Mouse (Mus musculus) layer of hippocampus, adult 9-10 months (tissue): ENCODE data around the gene Pml.

Experiments
- DNase-seq: peaks from one replicate; pipeline ENCODE4 v3.0.0; 2022; ENCODE audit warnings: low spot score

Gene Pml

GRCm38 (mm10) chr9:58249592-58250192 is at the start of gene Pml:
Pml (minus strand) TSS chr9:58249786.
- DNase-seq: peak; percentile 41

DNA sequence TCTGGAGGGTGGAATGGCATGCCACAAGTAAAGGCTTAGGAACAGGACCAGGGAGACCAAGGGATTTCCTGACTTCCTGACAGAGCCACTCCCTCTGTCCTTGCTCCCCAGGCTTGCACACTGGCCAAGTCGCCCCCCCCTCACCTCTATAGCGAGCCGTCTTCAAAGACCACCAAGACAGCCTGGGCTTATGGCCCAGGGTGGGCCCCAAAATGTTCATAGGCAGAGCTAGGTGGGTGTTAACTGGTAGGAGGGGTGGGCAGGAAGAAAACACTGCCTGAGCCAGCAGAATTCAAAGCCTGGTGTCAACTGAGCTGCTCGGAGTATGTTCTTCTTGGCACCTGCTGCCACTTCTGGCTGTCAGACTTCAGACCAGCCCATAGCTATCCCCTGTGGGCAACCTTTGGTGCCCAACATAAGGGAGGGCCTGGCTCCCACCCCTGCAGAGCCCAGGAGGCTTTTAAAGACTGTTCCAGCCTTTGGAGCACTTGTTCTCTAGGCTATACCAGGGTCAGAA is 48.4 kb upstream of the Pml start:
- DNase-seq: no peak

GRCm38 (mm10) chr9:58297065-58297464 is 47.5 kb upstream of the Pml start:
- DNase-seq: no peak

GRCm38 (mm10) chr9:58295766-58296361 is 46.3 kb upstream of the Pml start:
- DNase-seq: no peak

- no peak for DNase-seq
These were observed 45.8 kb upstream of the Pml start for GRCm38 (mm10) chr9:58295345-58295744.

GRCm38 (mm10) chr9:58294527-58294926 is 44.9 kb upstream of the Pml start:
- DNase-seq: no peak

GRCm38 (mm10) chr9:58289901-58290300 is 40.3 kb upstream of the Pml start:
- DNase-seq: no peak

DNA sequence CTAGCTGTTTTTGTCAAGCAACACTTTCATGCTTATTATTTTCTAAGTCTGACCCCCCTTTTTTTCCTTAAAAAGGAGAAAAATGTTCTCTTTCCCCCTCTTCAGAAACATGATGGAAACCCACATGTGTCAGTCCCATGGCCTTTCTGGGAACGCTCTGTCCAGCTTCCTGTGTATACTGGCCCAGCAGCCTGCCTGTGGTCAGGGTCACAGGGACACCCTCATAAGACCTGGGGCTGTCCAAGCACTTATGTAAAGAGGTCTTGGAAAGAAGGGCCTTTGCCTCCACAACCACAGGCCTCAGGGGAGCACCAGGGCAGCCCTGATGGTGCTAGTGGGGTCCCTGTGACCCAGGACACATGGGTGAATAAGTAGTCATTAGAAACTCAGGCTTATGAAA is 39.5 kb upstream of the Pml start:
- no peak for DNase-seq

- DNase-seq: no peak
These were observed 33.8 kb upstream of the Pml start for GRCm38 (mm10) chr9:58283431-58283830.

DNA sequence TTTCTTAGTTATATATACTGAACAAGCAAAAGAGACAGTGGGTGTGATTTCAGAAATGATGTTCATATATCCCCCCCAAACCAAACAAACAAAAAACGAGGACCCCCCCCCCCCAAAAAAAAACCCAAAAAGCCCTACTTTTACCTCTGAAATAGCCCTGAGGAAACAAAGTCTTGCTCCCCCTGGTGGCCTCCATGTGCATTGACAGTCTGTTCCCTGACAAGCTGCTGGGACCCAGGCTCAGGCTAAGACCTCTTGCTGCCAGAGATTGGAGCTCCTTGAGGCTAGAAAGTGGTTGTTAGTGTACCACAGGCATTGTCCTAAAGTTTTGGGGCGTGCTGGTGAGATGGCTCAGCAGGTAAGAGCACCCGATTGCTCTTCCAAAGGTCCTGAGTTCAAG is 32.0 kb upstream of the Pml start:
- DNase-seq: no peak

DNA sequence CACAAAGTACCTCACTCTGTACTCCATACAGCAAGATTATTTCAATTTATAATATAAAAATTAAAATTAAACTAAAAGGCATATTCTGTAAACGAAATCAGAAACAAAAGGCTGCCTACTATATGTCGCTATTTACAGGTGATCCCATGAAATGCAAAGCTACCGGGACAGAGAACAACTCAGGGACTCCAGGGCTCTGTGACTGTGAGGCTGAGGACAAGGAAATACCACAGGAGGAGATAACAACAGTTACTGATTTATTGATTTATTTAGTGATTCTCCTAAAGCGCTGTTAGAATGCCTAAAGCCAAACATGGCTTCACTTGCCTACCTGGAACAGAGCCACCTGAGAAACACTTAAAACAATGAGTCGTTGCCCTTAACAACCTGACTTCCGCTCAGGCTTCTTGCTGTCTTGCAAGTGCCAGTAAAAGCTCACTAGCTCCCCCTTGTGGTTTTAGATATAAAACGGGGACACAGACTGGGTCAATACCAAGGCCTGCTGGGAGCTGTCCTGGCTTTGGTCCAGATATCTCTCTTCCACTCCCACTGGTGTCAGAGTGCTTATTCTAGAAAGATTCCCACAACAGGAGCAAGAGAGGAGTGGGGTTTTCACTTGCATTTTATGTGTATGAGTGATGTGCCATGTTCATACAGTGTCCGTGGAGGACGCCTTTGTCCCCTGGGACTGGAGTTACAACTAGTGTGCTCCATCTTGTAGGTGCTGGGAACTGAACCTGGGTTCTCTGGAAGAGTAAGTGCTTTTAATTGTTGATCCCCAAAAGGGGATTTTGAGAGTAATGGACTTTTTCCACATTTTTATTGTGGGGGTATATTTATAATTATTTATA is 30.9 kb upstream of the Pml start:
- peak; percentile 61 for DNase-seq

DNA sequence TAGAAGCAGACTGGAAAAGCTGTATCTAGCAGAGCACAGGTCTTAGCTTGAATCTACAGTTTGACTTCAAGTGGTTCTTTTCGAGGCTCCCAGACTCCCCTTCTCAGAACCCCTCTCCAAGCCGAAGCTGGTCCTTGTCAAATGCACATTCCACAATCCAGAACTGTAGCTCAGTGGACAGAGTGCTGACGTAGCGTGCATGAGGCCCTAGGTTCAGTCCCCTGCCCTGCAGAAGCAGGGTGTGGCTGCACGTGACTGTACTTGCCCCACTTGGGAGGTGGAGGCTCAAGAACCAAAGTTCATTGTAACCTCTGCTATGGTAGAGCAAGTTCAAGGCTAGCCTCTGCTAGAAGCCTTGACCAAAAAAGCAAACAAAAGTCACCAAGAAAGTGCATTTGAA is 30.2 kb upstream of the Pml start:
- no peak for DNase-seq

- no peak for DNase-seq
These were observed 29.5 kb upstream of the Pml start for GRCm38 (mm10) chr9:58278821-58279723.

DNA sequence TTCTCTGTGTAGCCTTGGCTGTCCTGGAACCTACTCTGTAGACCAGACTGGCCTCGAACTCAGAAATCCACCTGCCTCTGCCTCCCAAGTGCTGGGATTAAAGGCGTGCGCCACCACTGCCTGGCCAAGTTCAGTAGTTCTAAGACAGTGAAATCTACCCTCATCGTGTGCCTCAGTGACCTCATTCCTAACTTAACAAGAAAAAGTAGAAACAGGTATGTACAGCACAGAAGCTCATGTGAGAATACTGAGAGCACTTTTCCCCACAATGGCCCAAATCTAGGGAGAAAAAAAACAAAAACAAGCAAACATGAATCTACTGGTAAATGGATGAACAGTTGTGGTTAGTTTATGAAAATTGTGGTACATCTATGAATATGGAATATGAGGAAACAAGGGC is 28.7 kb upstream of the Pml start:
- no peak for DNase-seq

DNA sequence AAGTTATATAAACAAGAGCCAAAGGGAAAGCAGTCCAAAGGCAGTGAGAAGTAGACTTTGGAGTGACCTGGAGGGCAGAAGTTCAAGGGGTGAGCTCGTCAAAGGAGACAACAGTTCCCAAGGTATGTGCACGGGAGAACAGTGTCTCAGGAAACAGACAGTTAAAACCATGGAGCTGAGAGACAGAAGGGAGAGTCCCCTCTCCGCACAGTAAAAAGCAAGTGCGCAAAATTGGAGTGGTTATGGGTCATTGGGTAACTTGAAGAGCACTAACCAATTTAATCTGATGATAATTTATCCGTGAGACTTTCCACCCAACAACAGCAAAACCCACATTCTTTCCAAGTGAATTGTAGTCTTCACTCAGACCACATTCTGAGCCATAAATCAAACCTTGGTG is 26.8 kb upstream of the Pml start:
- DNase-seq: no peak

- no peak for DNase-seq
These were observed 26.2 kb upstream of the Pml start for GRCm38 (mm10) chr9:58275797-58276196.

- DNase-seq: no peak
These were observed 25.7 kb upstream of the Pml start for GRCm38 (mm10) chr9:58275115-58275774.

GRCm38 (mm10) chr9:58274626-58275025 is 25.0 kb upstream of the Pml start:
- no peak for DNase-seq

DNA sequence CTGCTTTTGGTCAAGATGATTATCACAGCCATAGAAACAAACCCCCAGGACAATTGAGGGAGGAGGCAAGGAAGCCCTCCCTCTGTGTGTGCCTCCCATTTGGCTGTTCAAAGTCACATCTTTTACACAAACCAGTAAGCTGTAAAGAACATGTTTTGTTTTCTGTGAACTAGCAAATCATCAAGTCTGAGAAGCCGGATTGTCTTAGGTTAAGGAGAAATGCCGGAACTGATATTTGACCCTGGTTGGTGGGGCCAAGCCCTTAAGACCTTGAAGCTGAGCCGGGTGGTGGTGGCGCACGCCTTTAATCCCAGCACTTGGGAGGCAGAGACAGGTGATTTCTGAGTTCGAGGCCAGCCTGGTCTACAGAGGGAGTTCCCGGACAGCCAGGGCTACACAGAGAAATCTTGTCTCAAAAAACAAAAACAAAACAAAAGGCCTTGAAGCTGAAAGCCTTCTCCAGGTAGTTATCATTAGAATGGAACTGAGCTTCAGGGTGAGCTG is 24.6 kb upstream of the Pml start:
- DNase-seq: no peak

DNA sequence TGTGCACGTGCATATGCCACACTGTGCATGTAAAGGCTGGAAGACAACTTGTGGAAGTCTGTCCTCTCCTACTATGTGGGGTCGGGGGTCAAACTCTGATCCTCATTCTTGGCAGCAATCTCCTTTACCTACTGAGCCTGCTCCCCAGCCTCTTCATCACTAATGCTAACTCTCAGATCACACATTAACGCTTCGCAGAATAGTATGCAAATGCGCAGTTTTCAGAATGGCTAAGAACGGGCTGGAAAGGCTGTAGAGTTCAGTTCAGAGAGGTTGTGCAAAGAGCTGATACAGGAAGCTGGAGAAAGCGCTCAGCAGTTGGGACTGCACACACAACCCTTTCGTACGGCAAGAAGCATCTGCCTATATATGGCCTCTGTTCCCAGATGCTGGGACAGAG is 23.3 kb upstream of the Pml start:
- DNase-seq: no peak

DNA sequence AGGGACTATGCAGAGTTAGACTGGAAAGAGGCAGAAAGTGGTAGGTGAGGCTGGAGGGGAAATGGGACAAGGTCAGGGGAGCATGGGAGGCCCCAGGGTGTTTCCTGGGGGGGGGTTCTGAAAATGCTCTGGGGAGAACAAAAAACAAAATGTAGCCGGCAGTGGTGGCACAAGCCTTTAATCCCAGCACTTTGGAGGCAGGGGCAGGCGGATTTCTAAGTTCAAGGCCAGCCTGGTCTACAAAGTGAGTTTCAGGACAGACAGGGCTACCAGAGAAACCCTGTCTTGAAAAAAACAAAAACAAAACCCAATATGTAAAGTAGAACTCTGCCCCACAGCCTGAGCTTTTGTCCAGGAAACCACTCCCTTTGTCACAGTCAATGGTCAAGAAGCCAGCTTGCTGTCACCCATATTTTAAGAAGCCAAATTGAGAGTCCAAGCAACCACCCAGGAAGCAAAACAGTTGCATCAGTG is 22.5 kb upstream of the Pml start:
- no peak for DNase-seq
